Mouse (Mus musculus) embryonic facial prominence, embryonic 14.5 days (tissue): ENCODE results near the gene Camsap3. TPM values are rescaled to one million over a fixed set of nuclear protein-coding genes. Genes with fewer than 3 reads are reported as not detected.

Experiments
- ATAC-seq: fragments of 200-750 bp; cut with Nextera tagmentation; 2 replicates; pipeline ENCODE4 v1.8.0; 2017; ENCODE audit warnings: low read depth, moderate number of reproducible peaks, moderate TSS enrichment
- DNase-seq: peaks from one replicate; pipeline ENCODE4 v3.0.0-alpha.2; 2015; ENCODE audit warnings: low spot score
- H3K27ac ChIP-seq: fragments of 300-500 bp; sonication (generic); replicated peaks from 2 replicates; pipeline ENCODE4 v1.5.1; 2014; ENCODE audit warnings: low read depth, mild to moderate bottlenecking, low read length, moderate library complexity
- H3K27me3 ChIP-seq: fragments of 300-500 bp; sonication (generic); replicated peaks from 2 replicates; pipeline ENCODE4 v1.6.1; 2014; ENCODE audit warnings: low read length; ENCODE audit not compliant: control insufficient read depth, insufficient read depth
- H3K36me3 ChIP-seq: fragments of 300-500 bp; sonication (generic); 2 replicates; pipeline ENCODE4 v1.6.1; 2014; ENCODE audit warnings: low read length, mixed read lengths; ENCODE audit not compliant: control insufficient read depth, insufficient read depth
- H3K4me1 ChIP-seq: fragments of 300-500 bp; sonication (generic); 2 replicates; pipeline ENCODE4 v1.6.1; 2014; ENCODE audit warnings: antibody characterized with exemption, low read length; ENCODE audit not compliant: control insufficient read depth, insufficient read depth
- H3K4me2 ChIP-seq: fragments of 300-500 bp; sonication (generic); 2 replicates; pipeline ENCODE4 v1.6.1; 2014; ENCODE audit warnings: low read depth, mild to moderate bottlenecking, low read length, moderate library complexity, mixed read lengths
- H3K4me3 ChIP-seq: fragments of 300-500 bp; sonication (generic); 2 replicates; pipeline ENCODE4 v1.5.1; 2014; ENCODE audit warnings: low read depth, mild to moderate bottlenecking, low read length
- H3K9ac ChIP-seq: fragments of 300-500 bp; sonication (generic); 2 replicates; pipeline ENCODE4 v1.6.1; 2014; ENCODE audit warnings: low read depth, mild to moderate bottlenecking, low read length, moderate library complexity, mixed read lengths
- H3K9me3 ChIP-seq: fragments of 300-500 bp; sonication (generic); 2 replicates; pipeline ENCODE4 v1.6.1; 2016; ENCODE audit warnings: low read length; ENCODE audit not compliant: control insufficient read depth
- WGBS: fragments of 180-500 bp; shearing (Covaris S2); extraction: QIAGEN DNeasy Blood & Tissue Kit; methylation state at CpG from one replicate; pipeline ENCODE4 v1.1.7; 2014; 5-methylcytosine and 5-hydroxymethylcytosine counted together
- polyA plus RNA-seq: library from polyadenylated mRNA; unstranded; fragments of >200 nt; fragmentation: Nextera tagmentation; extraction: Ambion mirVana; gene quantifications from 2 replicates; pipeline ENCODE4 v1.2.1, GENCODE M21; 2014

Gene Camsap3
- polyA plus RNA-seq, 1 experiment from 2014 or later, result 11.9 TPM

- ATAC-seq, result peak; percentile 24
- peak overlapping the region; percentile 87 for H3K4me2 ChIP-seq
- peak overlapping the region; percentile 74 for H3K4me3 ChIP-seq
- no peaks in the 10 kb centered on the region for H3K36me3 ChIP-seq
- no peak for DNase-seq
- peaks cover 3% of the 10 kb centered on the region; the same call in 1 of the 2 replicates for H3K4me1 ChIP-seq
- H3K9me3 ChIP-seq, result no peaks in the 10 kb centered on the region
- H3K27me3 ChIP-seq, result no peaks in the 10 kb centered on the region
- no peak overlapping the region for H3K27ac ChIP-seq
- 1% methylated on average over 11 of the region's 11 CpGs for WGBS
- H3K9ac ChIP-seq, result peak overlapping the region; percentile 77
These were observed 1.2 kb downstream of the Camsap3 start for GRCm38 (mm10) chr8:3588258-3588633.

- Histone ChIP-seq H3K36me3 (0 out of 2 replicates have a peak, but pooled peaks cover 3% of the 10 kb centered on the region), H3K9me3 (no peaks in the 10 kb centered on the region), H3K4me1 (no peaks in the 10 kb centered on the region), H3K27ac (no peak overlapping the region), H3K9ac (no peak overlapping the region), H3K27me3 (no peaks in the 10 kb centered on the region), H3K4me2 (no peak overlapping the region), H3K4me3 (no peak overlapping the region)
- DNase-seq (no peak), ATAC-seq (no peak)
- 66% methylated on average over 3 of the region's 3 CpGs for WGBS
These were observed 6.4 kb downstream of the Camsap3 start for GRCm38 (mm10) chr8:3593470-3593869.

- Histone ChIP-seq H3K27me3 (no peaks in the 10 kb centered on the region), H3K27ac (no peak overlapping the region), H3K36me3 (0 out of 2 replicates have a peak, but pooled peaks cover 3% of the 10 kb centered on the region), H3K4me3 (no peak overlapping the region), H3K9ac (no peak overlapping the region), H3K4me2 (no peak overlapping the region), H3K9me3 (no peaks in the 10 kb centered on the region), H3K4me1 (no peaks in the 10 kb centered on the region)
- DNase-seq (no peak), ATAC-seq (no peak)
- WGBS, result 86% methylated on average over 2 of the region's 2 CpGs
These were observed 7.4 kb downstream of the Camsap3 start for GRCm38 (mm10) chr8:3594466-3594865.

DNA sequence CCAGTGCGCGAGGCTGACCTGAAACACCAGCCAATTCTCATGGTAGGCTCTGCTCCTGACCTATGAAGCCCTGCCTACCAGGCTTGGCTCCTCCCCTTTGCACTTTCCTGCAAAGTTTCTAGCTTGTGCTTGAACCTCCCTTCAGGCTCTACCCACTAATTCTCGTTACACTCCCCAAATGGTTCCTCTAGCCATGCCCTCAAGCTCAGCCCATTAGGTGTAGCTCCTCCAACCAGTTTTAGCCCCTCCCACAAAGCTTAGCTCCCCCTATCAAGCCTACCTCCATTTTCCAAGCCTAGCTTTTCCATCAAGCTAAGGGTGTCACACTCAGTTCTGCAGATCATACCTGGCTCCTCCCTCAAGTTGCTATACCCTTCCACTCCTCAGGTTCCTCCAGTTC is 11.0 kb downstream of the Camsap3 start:
- no peak overlapping the region for H3K27ac ChIP-seq
- H3K4me1 ChIP-seq, result no peaks in the 10 kb centered on the region
- H3K9ac ChIP-seq, result no peak overlapping the region
- H3K9me3 ChIP-seq, result no peaks in the 10 kb centered on the region
- DNase-seq (no peak), ATAC-seq (no peak)
- 88% methylated on average over 3 of the region's 3 CpGs for WGBS
- H3K36me3 ChIP-seq, result 0 out of 2 replicates have a peak, but pooled peaks cover 3% of the 10 kb centered on the region
- H3K27me3 ChIP-seq, result no peaks in the 10 kb centered on the region
- H3K4me3 ChIP-seq, result no peak overlapping the region
- no peak overlapping the region for H3K4me2 ChIP-seq

DNA sequence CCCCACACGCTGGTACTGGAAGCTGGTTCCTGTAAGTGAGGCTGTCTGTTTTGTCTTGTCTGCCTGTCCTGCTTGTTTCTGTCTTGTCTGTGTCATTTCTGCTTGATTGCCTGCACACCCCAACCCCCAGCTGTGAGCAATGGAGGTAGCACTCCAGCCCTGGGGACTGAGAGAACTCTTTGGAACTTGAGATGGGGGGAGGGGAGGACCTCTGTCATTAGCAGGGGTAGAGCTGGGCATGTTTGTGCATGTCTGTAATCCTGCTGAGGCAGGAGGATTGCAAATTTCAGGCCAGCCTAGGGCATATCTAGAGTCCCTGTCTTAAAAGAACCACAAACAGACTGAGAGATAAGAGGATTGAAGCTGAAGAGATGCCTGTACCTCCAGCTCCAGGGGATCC is 12.1 kb downstream of the Camsap3 start:
- Histone ChIP-seq H3K4me3 (no peak overlapping the region), H3K4me1 (no peaks in the 10 kb centered on the region), H3K27ac (no peak overlapping the region), H3K4me2 (no peak overlapping the region), H3K9ac (no peak overlapping the region), H3K9me3 (no peaks in the 10 kb centered on the region), H3K36me3 (0 out of 2 replicates have a peak, but pooled peaks cover 3% of the 10 kb centered on the region), H3K27me3 (no peaks in the 10 kb centered on the region)
- WGBS, result 47% methylated on average over 1 of the region's 1 CpGs
- no peak for DNase-seq
- ATAC-seq, result no peak

- no peaks in the 10 kb centered on the region for H3K9me3 ChIP-seq
- no peak overlapping the region for H3K4me3 ChIP-seq
- H3K4me1 ChIP-seq, result no peaks in the 10 kb centered on the region
- 0 out of 2 replicates have a peak, but pooled peaks cover 3% of the 10 kb centered on the region for H3K36me3 ChIP-seq
- H3K27me3 ChIP-seq, result no peaks in the 10 kb centered on the region
- H3K9ac ChIP-seq, result no peak overlapping the region
- ATAC-seq, result no peak
- WGBS, result 80% methylated on average over 6 of the region's 6 CpGs
- H3K4me2 ChIP-seq, result no peak overlapping the region
- no peak overlapping the region for H3K27ac ChIP-seq
- DNase-seq, result no peak
These were observed 13.3 kb downstream of the Camsap3 start for GRCm38 (mm10) chr8:3600401-3600800.

DNA sequence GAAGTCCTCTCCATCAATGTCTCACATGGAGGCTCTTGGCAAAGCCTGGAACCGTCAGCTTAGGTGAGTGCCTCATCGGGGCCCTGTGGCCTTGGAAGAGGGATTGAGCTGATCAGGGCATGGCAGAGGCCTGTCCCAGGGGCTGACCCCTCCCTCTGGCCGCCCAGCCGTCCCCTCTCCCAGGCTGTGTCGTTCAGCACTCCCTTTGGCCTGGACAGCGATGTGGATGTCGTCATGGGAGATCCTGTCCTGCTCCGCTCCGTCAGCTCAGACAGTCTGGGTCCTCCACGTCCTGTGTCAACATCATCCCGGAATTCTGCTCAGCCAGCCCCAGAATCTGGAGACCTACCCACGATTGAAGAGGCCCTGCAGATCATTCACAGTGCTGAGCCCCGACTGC is 16.3 kb downstream of the Camsap3 start:
- Histone ChIP-seq H3K4me2 (no peak overlapping the region), H3K9ac (no peak overlapping the region), H3K27ac (no peak overlapping the region), H3K4me3 (no peak overlapping the region), H3K4me1 (no peaks in the 10 kb centered on the region), H3K36me3 (peaks cover 8% of the 10 kb centered on the region; the same call in 1 of the 2 replicates), H3K9me3 (no peaks in the 10 kb centered on the region), H3K27me3 (no peaks in the 10 kb centered on the region)
- DNase-seq (no peak), ATAC-seq (no peak)
- 74% methylated on average over 13 of the region's 13 CpGs for WGBS

DNA sequence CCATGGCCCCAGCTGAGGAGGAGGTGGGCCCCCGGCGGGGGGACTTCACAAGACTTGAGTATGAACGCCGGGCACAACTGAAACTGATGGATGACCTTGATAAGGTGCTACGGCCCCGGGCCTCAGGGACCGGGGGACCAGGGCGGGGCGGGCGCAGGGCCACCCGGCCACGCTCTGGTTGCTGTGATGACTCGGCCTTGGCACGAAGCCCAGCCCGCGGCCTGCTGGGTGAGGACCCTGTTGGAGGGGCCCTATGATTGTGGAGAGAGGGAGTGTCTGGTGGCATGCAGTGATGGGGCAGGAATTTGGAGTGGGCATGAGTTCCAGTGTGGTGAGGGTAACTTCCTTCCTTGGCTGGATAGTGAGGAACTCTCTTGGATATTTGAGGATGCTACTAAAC is 19.5 kb downstream of the Camsap3 start:
- peaks cover 38% of the 10 kb centered on the region for H3K36me3 ChIP-seq
- 88% methylated on average over 14 of the region's 16 CpGs for WGBS
- no peak overlapping the region for H3K9ac ChIP-seq
- no peak for ATAC-seq
- no peak overlapping the region for H3K4me2 ChIP-seq
- DNase-seq, result no peak
- no peaks in the 10 kb centered on the region for H3K27me3 ChIP-seq
- no peak overlapping the region for H3K27ac ChIP-seq
- H3K4me1 ChIP-seq, result no peaks in the 10 kb centered on the region
- H3K4me3 ChIP-seq, result no peak overlapping the region
- no peaks in the 10 kb centered on the region for H3K9me3 ChIP-seq

DNA sequence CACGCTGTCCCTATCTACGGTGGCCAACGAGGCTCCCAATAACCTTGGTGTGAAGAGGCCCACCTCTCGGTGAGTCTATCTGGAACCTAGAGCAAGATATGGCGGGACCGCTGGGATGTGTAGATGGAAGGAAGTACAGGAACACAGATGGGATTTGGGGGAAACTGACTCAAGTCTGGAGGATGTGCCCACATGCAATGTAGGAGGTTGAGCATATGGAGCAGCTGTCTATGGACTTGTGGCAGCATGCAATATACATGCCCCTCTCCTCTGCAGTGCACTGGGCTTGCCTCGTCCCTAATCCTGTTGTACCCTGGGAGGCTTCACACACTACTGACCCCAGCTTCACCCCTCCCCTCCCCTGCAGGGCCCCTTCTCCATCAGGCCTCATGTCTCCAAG is 20.7 kb downstream of the Camsap3 start:
- Histone ChIP-seq H3K36me3 (peaks cover 51% of the 10 kb centered on the region), H3K4me3 (no peak overlapping the region), H3K9me3 (no peaks in the 10 kb centered on the region), H3K4me2 (no peak overlapping the region), H3K27me3 (no peaks in the 10 kb centered on the region), H3K4me1 (no peaks in the 10 kb centered on the region), H3K27ac (no peak overlapping the region), H3K9ac (no peak overlapping the region)
- no peak for DNase-seq
- WGBS, result 87% methylated on average over 7 of the region's 7 CpGs
- ATAC-seq, result no peak
